8 mouse cellular contexts compared by ENCODE assay signal in the genomic region with DNA sequence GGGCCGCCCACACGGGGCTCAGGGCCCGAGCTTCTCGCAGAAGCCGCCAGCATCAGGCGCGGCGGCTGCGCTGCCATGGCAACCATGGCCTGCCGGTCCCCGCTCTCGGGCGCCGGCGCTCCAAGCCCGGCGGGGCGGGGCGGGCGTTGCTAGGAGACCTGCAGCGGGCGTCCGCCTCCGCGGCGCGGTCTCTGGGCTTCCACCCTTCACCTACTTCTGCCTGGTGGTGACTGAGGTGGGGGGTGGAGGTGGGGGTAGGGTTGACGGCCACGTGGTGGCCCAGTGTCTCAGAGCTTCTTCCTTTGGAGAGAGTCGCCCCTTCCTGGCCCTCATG.
DNase-seq lines count a peak whose midpoint lies in the region; ATAC-seq and TF ChIP-seq lines count a peak whose summit lies in the region.

No protein-coding gene starts in this region.

- TF ChIP-seq CTCF in CH12.LX (conservative IDR thresholded peaks at IDR 0.05 in 1 of 2, IDR thresholded peaks at IDR 0.05 in 1 of 2; ENCODE audit: low read depth in 2 of 2, low read length in 2 of 2), result no peak; a peak in 1 of 4 replicates
- no peak for TF ChIP-seq CTCF in layer of hippocampus, adult 2 months (conservative IDR thresholded peaks at IDR 0.05)

- ATAC-seq in forebrain, embryonic 11.5 days (replicated peaks; ENCODE audit: low FRiP score), result peak; percentile 96
- ATAC-seq in neural tube, embryonic 13.5 days (ENCODE audit: low read depth), result peak; percentile 95

- dilution Hi-C loops in CH12.LX (cut with MboI; ENCODE audit: extremely low pct_ligation_motif_present, extremely low pct_unique_long_range_greater_than_20kb, low sequenced_read_pairs), result no loop called here

- 0 out of 2 replicates have a peak, but pooled peaks have one; percentile 32 for TF ChIP-seq EP300 in CH12.LX (IDR thresholded peaks at IDR 0.05; ENCODE audit: low read length)

- H3K79me2 ChIP-seq in CH12.LX (replicated peaks; ENCODE audit: control insufficient read depth, extremely low read depth, insufficient read depth, poor library complexity, severe bottlenecking), result no peaks in the 10 kb centered on the region

- WGBS in forebrain, embryonic 11.5 days, result under 1% methylated on average over 30 of the region's 30 CpGs
- under 1% methylated on average over 30 of the region's 30 CpGs for WGBS in neural tube, embryonic 13.5 days

- peak overlapping the region; percentile 66; the same call in 1 of the 2 replicates for H3K27ac ChIP-seq in CH12.LX (ENCODE audit: insufficient read depth, low read depth)
- H3K27ac ChIP-seq in brown adipose tissue, adult 24 weeks (replicated peaks; ENCODE audit: low read depth, low read length), result peak overlapping the region; percentile 69
- H3K27ac ChIP-seq in forebrain, embryonic 11.5 days (ENCODE audit: low read depth, low read length), result no peak overlapping the region
- peak overlapping the region; percentile 96 for H3K27ac ChIP-seq in layer of hippocampus, adult 2 months
- peak overlapping the region; percentile 74 for H3K27ac ChIP-seq in neural tube, embryonic 13.5 days (replicated peaks)

- H3K4me3 ChIP-seq in CH12.LX (replicated peaks in 1 of 3; ENCODE audit: low read depth in 2 of 3, low read length in 2 of 3, poor library complexity in 1 of 3), result peak overlapping the region; percentile 35 to 70 (median 62)
- H3K4me3 ChIP-seq in brown adipose tissue, adult 24 weeks (ENCODE audit: insufficient read depth, low read depth, low read length), result peak overlapping the region; percentile 73
- H3K4me3 ChIP-seq in forebrain, embryonic 11.5 days (ENCODE audit: low read depth, low read length), result peak overlapping the region; percentile 50
- peak overlapping the region; percentile 73 for H3K4me3 ChIP-seq in layer of hippocampus, adult 2 months
- H3K4me3 ChIP-seq in neural tube, embryonic 13.5 days, result peak overlapping the region; percentile 68

- peak; percentile 54; the same call in 1 of the 2 replicates for TF ChIP-seq POLR2A in CH12.LX (IDR thresholded peaks at IDR 0.05; ENCODE audit: low read depth, low read length)

- TF ChIP-seq RAD21 in CH12.LX (IDR thresholded peaks at IDR 0.05; ENCODE audit: low read depth, low read length), result peak; percentile 14

- H3K4me2 ChIP-seq in CH12.LX (ENCODE audit: insufficient read depth, low read depth, poor library complexity, severe bottlenecking), result peak overlapping the region; percentile 45
- H3K4me2 ChIP-seq in forebrain, embryonic 11.5 days (ENCODE audit: low read depth, low read length, severe bottlenecking), result peak overlapping the region; percentile 65
- H3K4me2 ChIP-seq in neural tube, embryonic 13.5 days, result peak overlapping the region; percentile 68

- in situ Hi-C loops in CH12.LX (cut with MboI; ENCODE audit: low pct_ligation_motif_present, low pct_unique_long_range_greater_than_20kb, low sequenced_read_pairs), result loop anchor here (5.0 to 25.0 kb wide), 2 partner anchors 66 to 541 kb away; a partner anchor contains a TSS

- intact Hi-C loops in heart, postnatal 36 days (cut with DNase I), result loop anchor here (2.0 to 5.0 kb wide), 6 partner anchors 65 to 291 kb away; a partner anchor contains a TSS

- DNase-seq in CH12.LX (ENCODE audit: extremely low read depth), result peak; percentile 93
- DNase-seq in forebrain, embryonic 11.5 days (ENCODE audit: low spot score), result peak; percentile 95
- peak; percentile 91 to 95 for DNase-seq in heart, postnatal 36 days
- peak; percentile 89 to 92 for DNase-seq in layer of hippocampus, adult 2 months (ENCODE audit: low spot score in 2 of 2)
- peak; percentile 86 to 89 for DNase-seq in lung, adult 18-20 months
- peak; percentile 85 for DNase-seq in telencephalon, adult 2 months (ENCODE audit: low read depth, low spot score)

- no peaks in the 10 kb centered on the region for H3K9me3 ChIP-seq in CH12.LX (replicated peaks; ENCODE audit: low read length)
- H3K9me3 ChIP-seq in forebrain, embryonic 11.5 days (ENCODE audit: control insufficient read depth, low read length), result no peaks in the 10 kb centered on the region
- H3K9me3 ChIP-seq in neural tube, embryonic 13.5 days, result no peaks in the 10 kb centered on the region

- H3K27me3 ChIP-seq in CH12.LX (replicated peaks), result no peaks in the 10 kb centered on the region
- H3K27me3 ChIP-seq in forebrain, embryonic 11.5 days (ENCODE audit: control insufficient read depth, insufficient read depth, low read length), result no peaks in the 10 kb centered on the region
- peaks cover 3% of the 10 kb centered on the region; the same call in 1 of the 2 replicates for H3K27me3 ChIP-seq in neural tube, embryonic 13.5 days

- no peaks in the 10 kb centered on the region for H3K36me3 ChIP-seq in CH12.LX (replicated peaks in 1 of 2; ENCODE audit: control insufficient read depth in 1 of 2, insufficient read depth in 1 of 2, low read length in 1 of 2)
- H3K36me3 ChIP-seq in forebrain, embryonic 11.5 days (ENCODE audit: control insufficient read depth, insufficient read depth, low read length), result no peaks in the 10 kb centered on the region
- H3K36me3 ChIP-seq in neural tube, embryonic 13.5 days, result no peaks in the 10 kb centered on the region

- peak overlapping the region; percentile 59 for H3K9ac ChIP-seq in CH12.LX (ENCODE audit: insufficient read depth, low read depth)
- peak overlapping the region; percentile 58; the same call in 1 of the 2 replicates for H3K9ac ChIP-seq in forebrain, embryonic 11.5 days (ENCODE audit: low read length)
- peak overlapping the region; percentile 65 for H3K9ac ChIP-seq in neural tube, embryonic 13.5 days

- peaks cover 5 to 48% of the 10 kb centered on the region in 2 experiments for H3K4me1 ChIP-seq in CH12.LX (ENCODE audit: control insufficient read depth in 1 of 2, insufficient read depth in 2 of 2)
- no peaks in the 10 kb centered on the region; the same call in 1 of the 2 replicates for H3K4me1 ChIP-seq in brown adipose tissue, adult 24 weeks (ENCODE audit: control insufficient read depth, insufficient read depth, insufficient read length, low read length)
- H3K4me1 ChIP-seq in forebrain, embryonic 11.5 days (replicated peaks; ENCODE audit: control insufficient read depth, insufficient read depth, low read length), result no peaks in the 10 kb centered on the region
- H3K4me1 ChIP-seq in neural tube, embryonic 13.5 days (replicated peaks), result peaks cover 15% of the 10 kb centered on the region

TF ChIP-seq in CH12.LX, 34 proteins besides CTCF, POLR2A, EP300 and RAD21:
- TF ChIP-seq POLR2AphosphoS2 (IDR thresholded peaks at IDR 0.05; ENCODE audit: low read depth, low read length) (no peak), ZMIZ1 (IDR thresholded peaks at IDR 0.05; ENCODE audit: low read depth, low read length) (no peak; the same call in 1 of the 2 replicates), BHLHE40 (IDR thresholded peaks at IDR 0.05; ENCODE audit: low read depth, low read length) (no peak), ETS1 (conservative IDR thresholded peaks at IDR 0.05; ENCODE audit: low read depth, low read length) (peak; percentile 52; the same call in 1 of the 2 replicates), KAT2A (IDR thresholded peaks at IDR 0.05; ENCODE audit: insufficient replicate concordance, low read length) (no peak), USF1 (IDR thresholded peaks at IDR 0.05; ENCODE audit: low read depth, low read length) (peak; percentile 71), E2F4 (IDR thresholded peaks at IDR 0.05; ENCODE audit: insufficient replicate concordance, low read depth, low read length) (no peak), JUN (IDR thresholded peaks at IDR 0.05; ENCODE audit: insufficient read depth, low read depth, low read length) (no peak), ZNF384 (IDR thresholded peaks at IDR 0.05; ENCODE audit: low read depth, low read length) (no peak), MYC (IDR thresholded peaks at IDR 0.05; ENCODE audit: low read depth, low read length) (peak; percentile 99), TCF12 (IDR thresholded peaks at IDR 0.05; ENCODE audit: low read depth, low read length) (no peak; the same call in none of the 2 replicates), MEF2A (IDR thresholded peaks at IDR 0.05; ENCODE audit: borderline replicate concordance, low read depth, low read length) (no peak), RCOR1 (conservative IDR thresholded peaks at IDR 0.05; ENCODE audit: low read depth, low read length) (no peak), HCFC1 (IDR thresholded peaks at IDR 0.05; ENCODE audit: low read depth, low read length) (0 out of 2 replicates have a peak, but pooled peaks have one; percentile 14), CHD2 (IDR thresholded peaks at IDR 0.05; ENCODE audit: low read length) (peak; percentile 92), ELF1 (IDR thresholded peaks at IDR 0.05; ENCODE audit: low read depth, low read length) (peak; percentile 56), MAZ (IDR thresholded peaks at IDR 0.05; ENCODE audit: low read depth, low read length) (peak; percentile 61; the same call in 1 of the 2 replicates), SMC3 (IDR thresholded peaks at IDR 0.05; ENCODE audit: low read depth, low read length) (no peak; the same call in 1 of the 2 replicates), ZKSCAN1 (IDR thresholded peaks at IDR 0.05; ENCODE audit: borderline replicate concordance, low read depth, low read length) (no peak), PAX5 (IDR thresholded peaks at IDR 0.05; ENCODE audit: low read length) (no peak), UBTF (IDR thresholded peaks at IDR 0.05; ENCODE audit: low read depth, low read length) (no peak), JUND (conservative IDR thresholded peaks at IDR 0.05; ENCODE audit: low read depth, low read length) (no peak), ZC3H11A (IDR thresholded peaks at IDR 0.05; ENCODE audit: low read depth, low read length) (no peak), USF2 (conservative IDR thresholded peaks at IDR 0.05; ENCODE audit: low read depth, low read length) (peak; percentile 46), MXI1 (IDR thresholded peaks at IDR 0.05; ENCODE audit: low read depth, low read length) (peak; percentile 98), NRF1 (IDR thresholded peaks at IDR 0.05; ENCODE audit: low read depth, low read length) (peak; percentile 74), IRF4 (IDR thresholded peaks at IDR 0.05; ENCODE audit: low read depth, low read length) (no peak), NELFE (IDR thresholded peaks at IDR 0.05; ENCODE audit: low read depth, low read length) (no peak; the same call in 1 of the 2 replicates), MAFK (IDR thresholded peaks at IDR 0.05; ENCODE audit: insufficient replicate concordance, low read length) (no peak), TBP (conservative IDR thresholded peaks at IDR 0.05; ENCODE audit: low read depth, low read length) (no peak), MAX (IDR thresholded peaks at IDR 0.05; ENCODE audit: low read length) (peak; percentile 95), SIN3A (IDR thresholded peaks at IDR 0.05; ENCODE audit: low read length) (peak; percentile 82), CHD1 (IDR thresholded peaks at IDR 0.05; ENCODE audit: low read depth, low read length) (no peak), GABPA (IDR thresholded peaks at IDR 0.05; ENCODE audit: insufficient replicate concordance, low read depth, low read length) (no peak)
